Mouse (Mus musculus) cerebellum, postnatal 14 days (tissue): ENCODE measurements at regions not wholly inside any gene's neighbourhood (a gene's known extent, or its start where the extent isn't known, plus 50 kb on each side); places are given as distances from the start of the nearest gene placed in this dataset.
A peak's percentile ranks its signal among the peaks of the same experiment; 100 is the strongest.
"Not testable (repeated sequence)": the region's sequence is repeated elsewhere in the genome, so short reads cannot be mapped to it uniquely, and the experiment has no call there.

Source experiments
- DNase-seq, 2 experiments: peaks; one replicate each; pipeline ENCODE4 v3.0.0; 2021; ENCODE audit warnings: mixed read lengths in 2 of 2

GRCm38 (mm10) chr4:39065761-39066376, 384.2 kb upstream of the 1700009N14Rik start:
- no peak for DNase-seq

- DNase-seq = peak; percentile 4 to 5
These were observed 382.7 kb upstream of the 1700009N14Rik start for GRCm38 (mm10) chr4:39067260-39067876.

- DNase-seq = no peak
These were observed 378.6 kb upstream of the 1700009N14Rik start for GRCm38 (mm10) chr4:39071532-39071931.

- DNase-seq = no peak
These were observed 361.8 kb upstream of the 1700009N14Rik start for GRCm38 (mm10) chr4:39088284-39088683.

GRCm38 (mm10) chr4:39109184-39109583, 340.9 kb upstream of the 1700009N14Rik start:
- no peak for DNase-seq

GRCm38 (mm10) chr4:39113217-39113975, 336.7 kb upstream of the 1700009N14Rik start:
- not testable (repeated sequence) for DNase-seq

GRCm38 (mm10) chr4:39125528-39125927, 324.6 kb upstream of the 1700009N14Rik start:
- no peak for DNase-seq
